Mouse (Mus musculus) ES-CJ7 (cell line): ENCODE results near the gene Cep128.

ENCODE experiments used
- DNase-seq: peaks from one replicate; pipeline ENCODE4 v3.0.0; 2011; ENCODE audit warnings: low read depth, low spot score

The Cep128 gene

GRCm38 (mm10) chr12:91307733-91308132 is 76.5 kb downstream of the Cep128 start:
- no peak for DNase-seq

DNA sequence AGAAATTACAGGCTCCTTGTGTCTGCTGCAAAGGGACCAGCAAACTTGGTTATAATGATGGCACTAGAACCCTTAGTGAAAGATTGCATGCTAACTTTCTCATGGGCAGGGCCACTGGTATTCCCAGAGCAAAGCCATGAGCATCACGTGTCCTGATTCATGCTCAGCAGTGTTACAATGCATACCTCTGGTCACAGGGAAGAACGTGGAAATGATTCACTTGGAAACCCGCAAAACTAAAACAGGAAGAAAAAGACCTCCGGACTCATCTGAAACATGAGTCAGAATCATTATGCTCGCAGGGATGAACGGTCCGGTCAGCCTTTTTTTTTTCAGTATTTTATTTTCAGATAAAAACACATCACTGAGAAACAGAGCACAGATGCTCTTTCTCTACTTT is 78.4 kb downstream of the Cep128 start:
- DNase-seq = no peak

GRCm38 (mm10) chr12:91305038-91305437 is 79.2 kb downstream of the Cep128 start:
- DNase-seq = no peak

- DNase-seq = no peak
These were observed 85.5 kb downstream of the Cep128 start for GRCm38 (mm10) chr12:91298700-91299099.

GRCm38 (mm10) chr12:91295870-91296269 is 88.3 kb downstream of the Cep128 start:
- DNase-seq = no peak

GRCm38 (mm10) chr12:91295436-91295835 is 88.8 kb downstream of the Cep128 start:
- no peak for DNase-seq

- no peak for DNase-seq
These were observed 110.3 kb downstream of the Cep128 start for GRCm38 (mm10) chr12:91273936-91274335.

DNA sequence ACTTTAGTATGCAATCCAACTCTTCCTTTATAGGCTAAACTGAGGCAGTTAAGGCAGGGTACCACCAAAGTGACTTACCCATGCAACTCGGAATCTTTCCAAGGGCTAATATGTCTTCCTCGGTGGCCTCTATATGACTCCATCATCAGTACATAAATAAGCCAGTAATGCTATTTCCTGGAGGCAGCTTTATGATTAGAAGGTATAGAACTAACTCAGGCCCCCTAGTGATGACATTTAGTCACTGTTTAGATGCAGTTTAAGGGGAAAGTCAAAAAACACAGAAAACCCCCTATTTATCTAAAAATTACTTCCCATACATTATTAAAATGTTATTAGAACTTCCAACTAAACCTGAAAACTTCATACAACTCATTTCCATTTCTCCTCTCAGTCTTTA is 114.6 kb downstream of the Cep128 start:
- no peak for DNase-seq

GRCm38 (mm10) chr12:91268974-91269373 is 115.2 kb downstream of the Cep128 start:
- DNase-seq = no peak

DNA sequence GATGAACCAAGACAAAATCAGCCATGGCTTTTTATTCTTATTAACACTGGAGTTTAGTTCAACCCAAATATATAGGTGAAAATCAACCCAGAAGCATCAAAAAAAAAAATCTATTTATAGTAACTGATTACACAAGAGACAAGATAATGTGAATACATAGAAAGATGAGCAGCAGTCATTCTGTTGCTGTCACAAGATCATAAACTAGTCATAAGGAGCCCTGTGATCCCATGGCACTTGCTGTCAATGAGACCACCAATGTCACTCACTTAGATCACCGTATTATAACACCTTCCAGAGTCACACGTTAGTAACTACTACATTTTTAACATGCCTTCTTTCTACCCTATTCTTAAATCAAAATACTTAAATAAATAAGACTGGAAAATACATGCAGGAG is 118.2 kb downstream of the Cep128 start:
- no peak for DNase-seq

DNA sequence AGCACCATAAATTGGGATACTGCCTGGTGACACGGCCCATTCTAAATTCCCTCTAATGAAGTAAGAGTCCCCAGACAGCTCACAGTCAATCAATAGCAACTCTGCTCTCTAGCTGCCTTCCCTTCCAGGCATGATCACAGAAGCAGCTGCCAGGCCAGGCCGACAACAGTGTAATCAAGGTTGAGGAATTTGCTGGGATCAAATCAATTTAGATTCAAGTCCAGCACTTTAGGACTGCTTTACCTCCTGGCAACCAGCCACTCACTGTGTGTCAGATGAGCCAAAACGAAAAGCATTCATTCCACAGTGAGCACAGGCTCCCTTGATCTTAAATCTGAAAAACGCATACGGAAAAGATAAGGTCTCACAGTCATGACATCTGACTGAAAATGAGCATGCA is 118.7 kb downstream of the Cep128 start:
- DNase-seq = no peak

DNA sequence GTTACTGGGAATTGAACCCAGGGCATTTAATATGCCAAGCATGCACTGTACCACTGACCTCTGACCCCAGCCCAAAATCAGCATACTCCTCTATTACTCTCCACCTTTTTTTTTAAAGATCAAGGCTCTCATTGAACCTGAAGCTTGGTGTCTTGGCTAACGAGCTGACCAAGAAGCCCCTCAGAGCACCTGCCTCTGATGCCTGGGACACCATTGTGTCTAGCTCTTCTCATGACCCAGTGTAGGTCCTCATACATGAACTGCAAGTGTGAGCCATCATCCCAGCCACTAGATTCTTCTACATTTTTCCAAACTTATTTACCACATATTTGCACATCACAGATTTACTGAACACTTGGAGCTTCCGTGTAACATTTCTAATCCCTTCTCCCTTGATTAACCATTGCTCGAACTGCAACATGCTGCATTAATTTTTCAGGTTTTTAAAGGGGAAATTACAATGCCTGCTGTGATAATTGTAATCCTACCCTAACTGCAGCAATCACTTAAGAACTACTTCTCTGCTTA is 119.3 kb downstream of the Cep128 start:
- no peak for DNase-seq

DNA sequence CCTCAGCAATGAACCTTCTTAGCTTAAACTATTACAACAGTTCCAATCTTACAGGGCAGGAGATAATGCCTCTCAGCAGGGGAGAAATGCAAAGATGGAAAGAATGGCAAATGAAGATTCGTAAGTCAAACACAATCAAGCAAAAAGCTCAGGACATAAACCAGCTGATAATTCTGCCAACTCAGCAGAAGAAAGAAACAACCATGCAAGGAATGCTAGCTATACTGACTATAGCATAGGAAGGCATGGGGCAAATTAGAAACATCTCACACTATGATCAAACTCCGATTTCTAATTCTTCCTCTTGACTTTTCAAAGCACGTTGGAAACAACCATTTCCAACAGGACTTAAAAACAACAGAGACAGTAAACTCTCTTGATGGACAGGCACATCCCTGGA is 120.5 kb downstream of the Cep128 start:
- no peak for DNase-seq

- no peak for DNase-seq
These were observed 121.4 kb downstream of the Cep128 start for GRCm38 (mm10) chr12:91262801-91263200.

- no peak for DNase-seq
These were observed 127.9 kb downstream of the Cep128 start for GRCm38 (mm10) chr12:91256334-91256733.

DNA sequence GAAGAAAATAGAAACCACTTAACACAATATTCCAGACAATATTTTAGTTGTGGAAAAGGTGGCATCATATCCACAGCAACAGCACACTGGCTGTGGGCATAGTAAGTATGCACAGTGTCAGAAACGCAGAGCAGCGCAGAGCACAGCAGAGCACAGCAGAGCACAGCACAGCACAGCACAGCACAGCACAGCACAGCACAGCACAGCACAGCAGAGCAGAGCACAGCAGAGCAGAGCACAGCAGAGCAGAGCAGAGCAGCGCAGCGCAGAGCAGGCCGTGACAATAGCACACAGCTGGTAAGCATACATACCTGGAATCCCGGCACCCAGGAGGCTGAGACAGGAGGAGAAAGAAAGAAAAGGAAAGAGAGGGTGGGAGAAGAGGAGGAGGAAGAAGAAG is 129.4 kb downstream of the Cep128 start:
- no peak for DNase-seq

DNA sequence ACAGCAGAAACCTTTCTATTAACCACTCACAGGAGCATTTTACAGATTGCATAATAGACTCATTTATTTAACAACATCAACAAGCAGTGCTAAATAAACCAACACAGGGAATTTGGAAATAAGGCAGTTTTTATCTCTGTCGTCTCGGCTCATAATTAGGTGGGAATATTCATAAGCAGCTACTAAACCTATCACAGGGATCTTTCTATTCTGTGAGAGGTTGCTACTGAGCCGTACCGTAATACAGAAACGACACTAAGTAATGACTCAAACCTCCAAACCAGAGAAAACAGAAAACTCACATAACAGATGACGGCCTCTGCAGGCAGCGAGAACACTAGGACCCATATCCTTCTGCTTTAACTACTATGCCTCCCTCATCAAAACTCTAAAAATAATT is 163.6 kb downstream of the Cep128 start:
- DNase-seq = no peak

DNA sequence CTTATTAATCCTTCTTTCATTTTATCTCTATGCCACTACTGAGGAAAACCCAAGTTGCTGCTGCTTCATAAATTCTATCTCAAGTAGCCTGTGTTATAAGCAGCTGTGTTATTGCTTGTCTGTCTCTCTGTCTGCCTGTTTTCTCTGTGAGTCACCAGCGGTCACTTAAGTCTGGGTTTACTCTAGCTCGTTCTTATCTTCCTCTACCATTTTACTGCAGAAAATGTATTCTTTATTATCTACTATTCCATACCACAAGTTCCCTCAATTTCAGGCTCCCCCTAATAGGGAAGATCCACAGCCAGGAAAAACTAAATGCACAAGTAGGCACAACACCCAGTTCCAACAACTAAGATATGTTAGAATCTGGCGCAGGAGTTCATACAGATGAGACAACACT is 178.7 kb downstream of the Cep128 start:
- no peak for DNase-seq

DNA sequence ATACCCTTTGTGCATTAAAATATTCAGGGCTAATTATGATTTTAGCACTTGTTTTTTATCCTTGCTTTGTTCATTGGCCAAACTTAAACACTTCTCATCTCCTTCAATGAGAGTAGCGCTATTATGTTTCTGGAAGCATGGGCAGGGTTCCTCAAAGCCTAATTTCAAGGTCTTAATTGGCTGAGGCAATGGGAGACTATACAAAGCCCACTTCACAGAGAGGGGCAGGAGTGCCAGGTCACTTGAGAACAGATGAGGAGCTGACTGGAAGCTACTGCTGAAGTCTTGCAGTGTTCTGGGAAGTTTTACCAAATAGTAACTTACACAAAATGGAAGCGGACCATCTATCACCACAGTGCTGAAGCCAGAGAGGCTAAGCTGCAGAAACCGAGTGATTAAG is 179.9 kb downstream of the Cep128 start:
- no peak for DNase-seq

GRCm38 (mm10) chr12:91202496-91202895 is 181.7 kb downstream of the Cep128 start:
- no peak for DNase-seq

- DNase-seq = no peak
These were observed 195.1 kb downstream of the Cep128 start for GRCm38 (mm10) chr12:91189111-91189510.

GRCm38 (mm10) chr12:91185564-91185963 is 198.6 kb downstream of the Cep128 start:
- no peak for DNase-seq

DNA sequence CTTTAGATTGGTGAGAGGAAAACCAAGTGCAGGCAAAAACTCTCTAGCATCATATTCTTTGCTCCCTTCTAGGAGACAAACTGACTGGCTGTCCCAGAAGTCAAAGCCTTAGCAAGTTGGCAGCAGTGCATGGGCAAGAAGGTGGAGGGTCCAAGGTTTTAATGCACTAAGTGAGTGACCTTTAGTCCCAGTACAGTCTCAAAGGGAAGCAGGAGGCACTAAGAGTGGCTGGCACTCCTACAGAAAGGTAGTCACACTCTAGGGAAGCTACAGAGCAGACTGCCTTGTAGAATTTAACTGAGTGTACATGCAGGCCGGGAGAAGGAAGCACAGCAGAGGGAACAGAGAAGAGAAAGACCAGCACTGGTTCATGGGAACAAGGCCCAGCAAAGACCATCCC is 199.6 kb downstream of the Cep128 start:
- DNase-seq = no peak

GRCm38 (mm10) chr12:91183928-91184327 is 200.3 kb downstream of the Cep128 start:
- DNase-seq = no peak
